Mouse (Mus musculus): ENCODE measurements at regions not wholly inside any gene's neighbourhood (a gene's known extent, or its start where the extent isn't known, plus 50 kb on each side); places are given as distances from the start of the nearest gene placed in this dataset.

- no peaks in the 10 kb centered on the region for H3K36me3 ChIP-seq (replicated peaks in 1 of 2; ENCODE audit: control insufficient read depth in 1 of 2, insufficient read depth in 1 of 2, low read length in 1 of 2)
- no peak overlapping the region for H3K4me3 ChIP-seq (replicated peaks in 1 of 3; ENCODE audit: low read depth in 2 of 3, low read length in 2 of 3, poor library complexity in 1 of 3)
- in situ Hi-C loops (cut with MboI; ENCODE audit: low pct_ligation_motif_present, low pct_unique_long_range_greater_than_20kb, low sequenced_read_pairs) = no loop called here
- H3K27me3 ChIP-seq (replicated peaks) = no peaks in the 10 kb centered on the region
- no peak overlapping the region for H3K9ac ChIP-seq (ENCODE audit: insufficient read depth, low read depth)
- no peaks in the 10 kb centered on the region for H3K79me2 ChIP-seq (replicated peaks; ENCODE audit: control insufficient read depth, extremely low read depth, insufficient read depth, poor library complexity, severe bottlenecking)
- peaks cover 0 to 6% of the 10 kb centered on the region in 2 experiments; a peak in 1 of 4 replicates for H3K4me1 ChIP-seq (ENCODE audit: control insufficient read depth in 1 of 2, insufficient read depth in 2 of 2)
- dilution Hi-C loops (cut with MboI; ENCODE audit: extremely low pct_ligation_motif_present, extremely low pct_unique_long_range_greater_than_20kb, low sequenced_read_pairs) = no loop called here
- DNase-seq (ENCODE audit: extremely low read depth) = no peak
- H3K9me3 ChIP-seq (replicated peaks; ENCODE audit: low read length) = no peaks in the 10 kb centered on the region
- TF ChIP-seq USF1 (IDR thresholded peaks at IDR 0.05; ENCODE audit: low read depth, low read length) (no peak; the same call in 1 of the 2 replicates), MXI1 (IDR thresholded peaks at IDR 0.05; ENCODE audit: low read depth, low read length) (no peak), ZKSCAN1 (IDR thresholded peaks at IDR 0.05; ENCODE audit: borderline replicate concordance, low read depth, low read length) (no peak), USF2 (conservative IDR thresholded peaks at IDR 0.05; ENCODE audit: low read depth, low read length) (peak; percentile 15; the same call in 1 of the 2 replicates), ELF1 (IDR thresholded peaks at IDR 0.05; ENCODE audit: low read depth, low read length) (no peak), NRF1 (IDR thresholded peaks at IDR 0.05; ENCODE audit: low read depth, low read length) (no peak), SIN3A (IDR thresholded peaks at IDR 0.05; ENCODE audit: low read length) (no peak), RCOR1 (conservative IDR thresholded peaks at IDR 0.05; ENCODE audit: low read depth, low read length) (no peak), MYC (IDR thresholded peaks at IDR 0.05; ENCODE audit: low read depth, low read length) (0 out of 2 replicates have a peak, but pooled peaks have one; percentile 20), KAT2A (IDR thresholded peaks at IDR 0.05; ENCODE audit: insufficient replicate concordance, low read length) (no peak), CHD1 (IDR thresholded peaks at IDR 0.05; ENCODE audit: low read depth, low read length) (no peak), ETS1 (conservative IDR thresholded peaks at IDR 0.05; ENCODE audit: low read depth, low read length) (no peak), MAX (IDR thresholded peaks at IDR 0.05; ENCODE audit: low read length) (peak; percentile 64), NELFE (IDR thresholded peaks at IDR 0.05; ENCODE audit: low read depth, low read length) (no peak), RAD21 (IDR thresholded peaks at IDR 0.05; ENCODE audit: low read depth, low read length) (peak; percentile 66), CHD2 (IDR thresholded peaks at IDR 0.05; ENCODE audit: low read length) (no peak), SMC3 (IDR thresholded peaks at IDR 0.05; ENCODE audit: low read depth, low read length) (peak; percentile 48), POLR2AphosphoS2 (IDR thresholded peaks at IDR 0.05; ENCODE audit: low read depth, low read length) (no peak), JUN (IDR thresholded peaks at IDR 0.05; ENCODE audit: insufficient read depth, low read depth, low read length) (no peak), ZMIZ1 (IDR thresholded peaks at IDR 0.05; ENCODE audit: low read depth, low read length) (no peak), HCFC1 (IDR thresholded peaks at IDR 0.05; ENCODE audit: low read depth, low read length) (no peak), MAFK (IDR thresholded peaks at IDR 0.05; ENCODE audit: insufficient replicate concordance, low read length) (no peak), ZNF384 (IDR thresholded peaks at IDR 0.05; ENCODE audit: low read depth, low read length) (no peak), MEF2A (IDR thresholded peaks at IDR 0.05; ENCODE audit: borderline replicate concordance, low read depth, low read length) (no peak), POLR2A (IDR thresholded peaks at IDR 0.05; ENCODE audit: low read depth, low read length) (no peak), JUND (conservative IDR thresholded peaks at IDR 0.05; ENCODE audit: low read depth, low read length) (no peak), ZC3H11A (IDR thresholded peaks at IDR 0.05; ENCODE audit: low read depth, low read length) (no peak), MAZ (IDR thresholded peaks at IDR 0.05; ENCODE audit: low read depth, low read length) (no peak), IRF4 (IDR thresholded peaks at IDR 0.05; ENCODE audit: low read depth, low read length) (no peak), BHLHE40 (IDR thresholded peaks at IDR 0.05; ENCODE audit: low read depth, low read length) (no peak), GABPA (IDR thresholded peaks at IDR 0.05; ENCODE audit: insufficient replicate concordance, low read depth, low read length) (no peak), PAX5 (IDR thresholded peaks at IDR 0.05; ENCODE audit: low read length) (no peak), E2F4 (IDR thresholded peaks at IDR 0.05; ENCODE audit: insufficient replicate concordance, low read depth, low read length) (no peak), UBTF (IDR thresholded peaks at IDR 0.05; ENCODE audit: low read depth, low read length) (no peak), TCF12 (IDR thresholded peaks at IDR 0.05; ENCODE audit: low read depth, low read length) (no peak), CTCF (conservative IDR thresholded peaks at IDR 0.05 in 1 of 2, IDR thresholded peaks at IDR 0.05 in 1 of 2; ENCODE audit: low read depth in 2 of 2, low read length in 2 of 2) (peak; percentile 21 to 75; a peak in 3 of 4 replicates), TBP (conservative IDR thresholded peaks at IDR 0.05; ENCODE audit: low read depth, low read length) (no peak), EP300 (IDR thresholded peaks at IDR 0.05; ENCODE audit: low read length) (no peak)
- no peak overlapping the region for H3K4me2 ChIP-seq (ENCODE audit: insufficient read depth, low read depth, poor library complexity, severe bottlenecking)
- H3K27ac ChIP-seq (ENCODE audit: insufficient read depth, low read depth) = no peak overlapping the region
Measured at GRCm38 (mm10) chr16:9005933-9006332, 176.0 kb downstream of the 1810013L24Rik start.

All from CH12.LX (cell line).